Mouse (Mus musculus) heart, embryonic 12.5 days (tissue): ENCODE data around the gene Rbm6. TPM values are rescaled to one million over a fixed set of nuclear protein-coding genes. Genes with fewer than 3 reads are reported as not detected.

ENCODE experiments used
- ATAC-seq: fragments of 200-750 bp; cut with Nextera tagmentation; 2 replicates; pipeline ENCODE4 v1.8.0; 2017; ENCODE audit warnings: moderate TSS enrichment, moderate library complexity; ENCODE audit not compliant: insufficient number of reproducible peaks, low FRiP score
- H3K27ac ChIP-seq: fragments of 300-500 bp; sonication (generic); 2 replicates; pipeline ENCODE4 v1.5.1; 2016; ENCODE audit warnings: mild to moderate bottlenecking, moderate library complexity; ENCODE audit not compliant: poor library complexity, severe bottlenecking
- H3K27me3 ChIP-seq: fragments of 300-500 bp; sonication (generic); replicated peaks from 2 replicates; pipeline ENCODE4 v1.6.1; 2016; ENCODE audit warnings: mild to moderate bottlenecking, moderate library complexity
- H3K36me3 ChIP-seq: fragments of 300-500 bp; sonication (generic); 2 replicates; pipeline ENCODE4 v1.6.1; 2016; ENCODE audit warnings: mild to moderate bottlenecking, moderate library complexity
- H3K4me1 ChIP-seq: fragments of 300-500 bp; sonication (generic); replicated peaks from 2 replicates; pipeline ENCODE4 v1.6.1; 2016; ENCODE audit warnings: mild to moderate bottlenecking
- H3K4me2 ChIP-seq: fragments of 300-500 bp; sonication (generic); 2 replicates; pipeline ENCODE4 v1.6.1; 2016; ENCODE audit warnings: mild to moderate bottlenecking, moderate library complexity
- H3K4me3 ChIP-seq: fragments of 300-500 bp; sonication (generic); 2 replicates; pipeline ENCODE4 v1.5.1; 2016; ENCODE audit warnings: mild to moderate bottlenecking
- H3K9ac ChIP-seq: fragments of 300-500 bp; sonication (generic); 2 replicates; pipeline ENCODE4 v1.6.1; 2016; ENCODE audit warnings: mild to moderate bottlenecking, moderate library complexity
- H3K9me3 ChIP-seq: fragments of 300-500 bp; sonication (generic); replicated peaks from 2 replicates; pipeline ENCODE4 v1.6.1; 2016; ENCODE audit warnings: mild to moderate bottlenecking, moderate library complexity
- WGBS: fragments of 180-500 bp; shearing (Covaris S2); methylation state at CpG from one replicate; pipeline ENCODE4 v1.1.7; 2016; 5-methylcytosine and 5-hydroxymethylcytosine counted together
- polyA plus RNA-seq: library from polyadenylated mRNA; unstranded; fragments of >200 nt; fragmentation: Nextera tagmentation; extraction: Ambion mirVana; gene quantifications from 2 replicates; pipeline ENCODE4 v1.2.1, GENCODE M21; 2016

The Rbm6 gene
- polyA plus RNA-seq, 1 experiment from 2014 or later, result 61.8 TPM

GRCm38 (mm10) chr9:107906252-107906966 lies 33.4 kb upstream of the Rbm6 start, which contains the start of gene Mst1r:
TSS of gene Mst1r (plus strand) at chr9:107906873.
- peak; percentile 78 for ATAC-seq
- peak within 1 kb of the TSS; percentile 70 for H3K9ac ChIP-seq
- peaks cover 24% of the 10 kb centered on the region for H3K27me3 ChIP-seq
- peaks cover 8% of the 10 kb centered on the region; the same call in 1 of the 2 replicates for H3K36me3 ChIP-seq
- H3K4me1 ChIP-seq, result peaks cover 48% of the 10 kb centered on the region
- no peaks in the 10 kb centered on the region for H3K9me3 ChIP-seq
- peak within 1 kb of the TSS; percentile 48 for H3K4me3 ChIP-seq
- 16% methylated on average over 19 of the region's 19 CpGs for WGBS
- H3K4me2 ChIP-seq, result peak within 1 kb of the TSS; percentile 90
- H3K27ac ChIP-seq, result no peak within 1 kb of the TSS

DNA sequence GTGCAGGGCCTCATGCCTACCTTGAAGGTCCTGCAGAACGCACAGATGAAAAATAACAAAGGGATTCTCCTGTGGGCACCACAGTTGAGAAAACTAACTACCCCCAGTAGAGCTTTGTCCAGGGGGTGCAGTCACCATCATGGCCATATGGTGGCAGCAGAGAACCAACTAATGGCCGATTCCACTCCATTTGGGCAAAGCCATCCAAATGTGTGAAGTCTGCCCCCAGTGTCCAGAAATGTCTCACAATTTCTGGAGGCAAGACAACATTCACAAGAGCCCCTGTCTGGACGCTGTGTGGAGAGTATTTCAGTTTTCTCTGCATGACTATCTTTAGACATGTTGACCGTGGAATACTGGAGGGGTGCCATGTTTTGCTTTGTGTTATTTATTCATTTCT lies 31.7 kb upstream of the Rbm6 start:
- no peak overlapping the region for H3K4me3 ChIP-seq
- peak; percentile 22; the same call in 1 of the 2 replicates for ATAC-seq
- 5% methylated on average over 4 of the region's 4 CpGs for WGBS
- peaks cover 16% of the 10 kb centered on the region; the same call in 1 of the 2 replicates for H3K36me3 ChIP-seq
- no peak overlapping the region for H3K4me2 ChIP-seq
- H3K9ac ChIP-seq, result no peak overlapping the region
- H3K9me3 ChIP-seq, result no peaks in the 10 kb centered on the region
- H3K27me3 ChIP-seq, result peaks cover 36% of the 10 kb centered on the region
- H3K4me1 ChIP-seq, result peaks cover 47% of the 10 kb centered on the region
- no peak overlapping the region for H3K27ac ChIP-seq

DNA sequence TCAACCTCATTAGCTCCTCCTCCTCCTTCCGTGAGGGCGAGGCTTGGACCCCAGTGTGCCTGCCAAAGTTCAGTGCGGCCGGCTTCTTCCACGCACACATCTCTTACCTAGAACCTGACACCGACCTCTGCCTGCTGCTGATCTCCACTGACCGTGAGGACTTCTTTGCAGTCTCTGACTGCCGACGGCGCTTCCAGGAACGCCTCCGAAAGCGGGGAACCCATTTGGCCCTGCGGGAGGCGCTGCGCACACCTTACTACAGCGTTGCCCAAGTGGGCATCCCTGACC lies 28.5 kb upstream of the Rbm6 start:
- Histone ChIP-seq H3K27ac (no peak overlapping the region), H3K9ac (peak overlapping the region; percentile 66; the same call in 1 of the 2 replicates), H3K9me3 (no peaks in the 10 kb centered on the region), H3K36me3 (peaks cover 16% of the 10 kb centered on the region; the same call in 1 of the 2 replicates), H3K4me2 (peak overlapping the region; percentile 76), H3K27me3 (peaks cover 42% of the 10 kb centered on the region), H3K4me3 (peak overlapping the region; percentile 41), H3K4me1 (peaks cover 17% of the 10 kb centered on the region)
- no peak for ATAC-seq
- WGBS, result 27% methylated on average over 17 of the region's 17 CpGs

GRCm38 (mm10) chr9:107900840-107901626 lies 28.0 kb upstream of the Rbm6 start:
- Histone ChIP-seq H3K4me1 (peaks cover 12% of the 10 kb centered on the region), H3K4me3 (peak overlapping the region; percentile 41), H3K9me3 (no peaks in the 10 kb centered on the region), H3K27me3 (peaks cover 42% of the 10 kb centered on the region), H3K36me3 (peaks cover 18% of the 10 kb centered on the region; the same call in 1 of the 2 replicates), H3K27ac (no peak overlapping the region), H3K9ac (peak overlapping the region; percentile 66), H3K4me2 (peak overlapping the region; percentile 76)
- ATAC-seq, result no peak
- 6% methylated on average over 44 of the region's 44 CpGs for WGBS

GRCm38 (mm10) chr9:107899855-107900254 lies 26.8 kb upstream of the Rbm6 start:
- H3K4me2 ChIP-seq, result no peak overlapping the region
- no peak overlapping the region for H3K9ac ChIP-seq
- no peaks in the 10 kb centered on the region for H3K9me3 ChIP-seq
- no peak overlapping the region for H3K27ac ChIP-seq
- peaks cover 42% of the 10 kb centered on the region for H3K27me3 ChIP-seq
- peaks cover 7% of the 10 kb centered on the region for H3K4me1 ChIP-seq
- 73% methylated on average over 12 of the region's 12 CpGs for WGBS
- H3K36me3 ChIP-seq, result peaks cover 22% of the 10 kb centered on the region; the same call in 1 of the 2 replicates
- no peak for ATAC-seq
- no peak overlapping the region for H3K4me3 ChIP-seq

DNA sequence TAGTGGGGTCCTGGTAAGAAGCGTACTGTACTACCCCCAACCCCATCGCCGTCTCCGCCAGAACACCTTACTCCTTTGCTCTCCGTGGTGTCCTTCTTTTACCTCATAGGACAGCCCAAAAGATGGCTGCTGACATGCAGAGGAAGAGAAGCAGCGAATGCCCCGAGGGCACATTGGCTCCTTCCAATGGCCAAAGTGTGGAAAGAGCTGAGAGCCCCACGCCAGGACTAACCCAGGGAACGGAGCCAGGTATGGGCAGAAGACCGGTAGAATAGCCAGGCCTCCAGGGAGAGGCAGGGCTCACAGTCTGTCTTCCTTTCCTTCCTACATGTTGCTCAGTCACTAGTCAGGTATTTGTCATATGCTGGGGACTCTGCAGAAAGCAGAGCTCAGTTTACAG lies 25.5 kb upstream of the Rbm6 start:
- WGBS, result 83% methylated on average over 10 of the region's 10 CpGs
- no peak overlapping the region for H3K4me2 ChIP-seq
- H3K4me3 ChIP-seq, result no peak overlapping the region
- no peaks in the 10 kb centered on the region for H3K9me3 ChIP-seq
- H3K4me1 ChIP-seq, result peaks cover 6% of the 10 kb centered on the region
- H3K36me3 ChIP-seq, result peaks cover 22% of the 10 kb centered on the region; the same call in 1 of the 2 replicates
- ATAC-seq, result no peak
- no peak overlapping the region for H3K27ac ChIP-seq
- peaks cover 38% of the 10 kb centered on the region for H3K27me3 ChIP-seq
- no peak overlapping the region for H3K9ac ChIP-seq

DNA sequence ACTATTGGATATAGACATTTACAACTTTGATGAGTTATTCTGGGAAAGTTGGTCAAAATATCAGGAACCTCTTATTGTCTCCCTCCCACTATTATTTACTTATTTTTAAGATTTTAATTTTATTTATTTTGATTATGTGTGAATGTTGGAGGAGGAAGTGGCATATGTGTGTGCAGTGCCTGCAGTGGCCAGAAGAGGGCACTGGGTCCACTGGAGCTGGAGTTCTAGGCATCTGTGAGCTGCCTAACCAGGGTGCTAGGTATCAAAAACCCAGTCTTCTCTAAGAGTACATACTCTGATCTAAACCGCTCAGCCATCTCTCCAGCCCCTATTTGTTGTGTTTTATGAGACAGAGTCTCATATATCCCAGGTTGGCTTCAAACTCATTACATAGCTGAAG lies 18.0 kb upstream of the Rbm6 start:
- Histone ChIP-seq H3K27me3 (peaks cover 4% of the 10 kb centered on the region; the same call in 1 of the 2 replicates), H3K9me3 (no peaks in the 10 kb centered on the region), H3K4me1 (peaks cover 18% of the 10 kb centered on the region), H3K9ac (no peak overlapping the region), H3K4me2 (no peak overlapping the region), H3K36me3 (peaks cover 4% of the 10 kb centered on the region; the same call in 1 of the 2 replicates), H3K4me3 (no peak overlapping the region), H3K27ac (no peak overlapping the region)
- ATAC-seq, result no peak
- 97% methylated on average over 1 of the region's 1 CpGs for WGBS

- Histone ChIP-seq H3K4me1 (peaks cover 18% of the 10 kb centered on the region), H3K36me3 (no peaks in the 10 kb centered on the region), H3K27ac (no peak overlapping the region), H3K4me2 (no peak overlapping the region), H3K9me3 (no peaks in the 10 kb centered on the region), H3K9ac (no peak overlapping the region), H3K4me3 (no peak overlapping the region), H3K27me3 (peaks cover 6% of the 10 kb centered on the region; the same call in 1 of the 2 replicates)
- 73% methylated on average over 6 of the region's 6 CpGs for WGBS
- no peak for ATAC-seq
Measured at GRCm38 (mm10) chr9:107890260-107890659, 17.2 kb upstream of the Rbm6 start.

DNA sequence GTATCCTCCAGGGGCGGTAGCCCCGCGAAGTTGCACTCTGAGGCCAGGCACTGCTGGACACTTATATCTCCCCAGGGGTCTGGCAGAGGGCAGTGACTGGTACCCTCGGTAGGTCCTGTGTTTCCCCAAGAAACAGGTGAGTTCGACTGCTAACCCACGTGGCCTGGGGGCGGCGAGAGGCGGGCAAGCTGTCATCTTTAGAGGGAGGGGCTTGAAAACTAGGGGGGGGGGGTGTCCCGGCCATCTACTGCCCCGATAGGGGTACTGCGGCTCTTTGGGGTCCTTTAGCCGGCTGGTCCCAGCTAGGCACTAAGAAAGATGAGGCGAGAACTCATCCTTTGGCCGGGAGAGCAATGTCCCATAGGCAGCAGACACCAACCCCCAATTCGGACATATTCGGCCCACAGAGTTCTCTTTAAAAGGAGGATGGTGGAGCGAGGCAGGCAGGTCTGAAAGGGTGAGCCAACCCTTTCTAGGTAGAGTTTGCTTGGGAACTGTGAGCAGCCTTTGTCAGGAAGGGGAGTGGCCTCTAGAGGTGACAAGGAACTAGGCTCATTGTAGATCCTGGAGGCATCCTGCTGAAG lies 15.3 kb upstream of the Rbm6 start:
- 2% methylated on average over 18 of the region's 18 CpGs for WGBS
- H3K27me3 ChIP-seq, result peaks cover 6% of the 10 kb centered on the region; the same call in 1 of the 2 replicates
- no peaks in the 10 kb centered on the region for H3K9me3 ChIP-seq
- peak; percentile 69 for ATAC-seq
- H3K4me1 ChIP-seq, result peaks cover 18% of the 10 kb centered on the region
- peak overlapping the region; percentile 60; the same call in 1 of the 2 replicates for H3K27ac ChIP-seq
- H3K36me3 ChIP-seq, result no peaks in the 10 kb centered on the region
- H3K4me3 ChIP-seq, result peak overlapping the region; percentile 86
- H3K4me2 ChIP-seq, result peak overlapping the region; percentile 90
- peak overlapping the region; percentile 85 for H3K9ac ChIP-seq

DNA sequence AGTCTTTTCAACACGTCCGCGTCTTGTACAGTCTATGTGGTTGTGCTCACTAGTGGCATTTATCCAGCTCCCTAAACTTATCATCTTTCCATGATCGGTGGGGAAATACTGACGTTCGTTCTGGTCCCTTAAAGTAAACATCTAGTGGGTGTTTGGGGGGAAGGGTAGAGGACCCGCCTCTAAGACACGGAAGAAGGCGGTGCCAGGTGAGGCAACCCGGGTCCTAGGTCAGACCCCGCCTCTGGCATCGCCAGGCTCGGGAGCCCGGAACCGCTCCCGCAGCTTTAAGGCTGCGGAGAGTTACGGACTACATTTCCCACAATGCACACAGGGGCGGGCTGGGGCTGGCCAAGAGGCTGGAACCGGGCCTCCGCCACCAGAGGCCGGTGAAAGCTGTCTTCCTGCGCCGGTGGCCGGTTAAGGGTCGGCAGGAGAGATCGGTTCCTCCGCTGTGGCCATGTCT lies 14.8 kb upstream of the Rbm6 start, which contains the start of gene Mon1a:
Gene Mon1a (plus strand): TSS at position 348 of the 463 bp plus-strand sequence.
- H3K4me2 ChIP-seq, result peak within 1 kb of the TSS; percentile 90
- H3K9ac ChIP-seq, result peak within 1 kb of the TSS; percentile 85
- H3K4me3 ChIP-seq, result peak within 1 kb of the TSS; percentile 86
- peak; percentile 98 for ATAC-seq
- peak within 1 kb of the TSS; percentile 60; the same call in 1 of the 2 replicates for H3K27ac ChIP-seq
- under 1% methylated on average over 28 of the region's 28 CpGs for WGBS
- H3K4me1 ChIP-seq, result peaks cover 18% of the 10 kb centered on the region
- H3K27me3 ChIP-seq, result peaks cover 6% of the 10 kb centered on the region; the same call in 1 of the 2 replicates
- no peaks in the 10 kb centered on the region for H3K9me3 ChIP-seq
- no peaks in the 10 kb centered on the region for H3K36me3 ChIP-seq
